Mouse (Mus musculus) monocyte, adult 2 months (primary cell): Measurements from ENCODE around the gene Tcte1.

ENCODE experiments used
- DNase-seq, 2 experiments: peaks; one replicate each; pipeline ENCODE4 v3.0.0; 2022; ENCODE audit warnings: low spot score in 2 of 2, low read depth in 1 of 2

Tcte1 gene

DNA sequence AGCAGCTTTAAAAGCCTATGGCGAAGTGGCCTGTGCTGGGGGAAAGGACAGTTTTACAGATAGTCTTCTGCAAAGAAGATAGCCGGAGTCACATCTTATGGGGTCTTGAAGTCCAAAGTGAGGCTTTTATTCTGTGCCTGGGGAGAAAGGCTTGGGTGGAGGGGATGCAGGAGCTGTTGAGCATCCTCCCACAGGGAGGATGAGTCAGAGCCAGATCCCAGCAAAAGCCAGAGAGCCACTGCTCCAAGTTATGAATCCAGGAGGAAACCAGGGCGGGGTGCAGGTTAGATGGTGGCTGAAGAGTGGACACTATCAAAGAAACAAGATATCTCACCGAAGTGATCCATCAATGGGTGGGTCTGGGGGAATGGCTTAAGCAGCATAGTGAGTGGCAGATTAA is 11.5 kb upstream of the Tcte1 start:
- DNase-seq = no peak

DNA sequence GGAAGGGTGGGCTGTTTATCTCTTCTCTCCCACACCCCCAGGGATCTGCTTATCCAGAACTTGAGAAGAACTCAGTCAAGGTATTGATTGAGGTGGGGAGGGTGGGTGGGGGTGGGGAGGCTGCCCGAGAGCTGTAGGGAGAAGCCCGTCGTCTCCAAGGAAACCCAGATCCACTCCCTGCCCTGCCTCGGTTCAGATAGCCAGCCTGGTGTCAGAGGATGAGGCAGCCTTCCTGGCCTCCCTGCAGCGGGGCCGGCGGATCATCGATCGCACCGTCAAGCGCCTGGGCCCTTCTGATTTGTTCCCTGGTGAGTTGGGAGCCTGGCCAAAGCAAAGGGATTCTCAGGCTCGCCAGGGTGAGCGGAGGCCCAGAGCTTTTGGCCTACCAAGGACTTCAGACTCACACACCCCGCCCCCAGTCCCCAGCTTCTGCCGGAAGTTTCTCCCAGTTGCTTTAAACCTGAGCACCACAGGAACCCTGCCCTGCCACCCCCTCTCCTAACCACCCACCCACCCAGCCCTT is 8.0 kb upstream of the Tcte1 start:
- DNase-seq = no peak

DNA sequence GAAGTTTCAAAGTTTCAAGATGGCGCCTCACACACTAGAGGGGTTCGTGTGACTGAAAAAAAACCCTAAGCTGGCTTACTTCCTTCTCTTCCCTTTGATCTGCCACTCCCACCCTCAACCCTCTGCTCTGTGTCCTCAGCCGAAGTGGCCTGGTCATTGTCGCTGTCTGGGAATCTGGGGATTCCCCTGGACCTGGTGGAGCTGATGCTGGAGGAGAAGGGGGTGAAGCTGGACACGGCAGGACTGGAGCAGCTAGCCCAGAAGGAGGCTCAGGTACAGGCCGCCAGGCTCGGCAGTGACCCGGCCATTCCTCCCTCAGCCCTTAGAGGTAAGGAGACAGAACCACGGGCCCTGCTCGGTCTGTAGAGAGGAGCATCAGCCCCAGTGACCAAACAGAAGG is 7.4 kb upstream of the Tcte1 start:
- no peak for DNase-seq

DNA sequence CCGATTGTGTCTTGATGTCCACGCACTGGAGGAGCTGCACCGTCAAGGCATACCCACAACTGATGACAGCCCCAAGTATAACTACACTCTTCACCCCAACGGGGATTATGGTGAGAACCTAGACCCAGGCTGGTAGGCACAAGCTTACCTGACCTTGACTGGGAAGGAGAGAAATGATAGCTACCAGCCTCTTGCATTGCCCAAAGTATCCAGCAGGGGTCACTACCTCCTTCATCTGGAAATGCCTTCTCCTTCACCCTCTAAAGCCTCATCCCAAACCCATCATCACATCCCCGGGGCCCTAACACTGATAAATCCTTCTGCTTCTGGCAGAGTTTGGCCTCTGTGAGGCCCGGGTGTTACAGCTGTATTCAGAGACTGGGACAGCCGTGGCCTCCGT is 6.7 kb upstream of the Tcte1 start:
- peak; percentile 19 to 47 for DNase-seq

DNA sequence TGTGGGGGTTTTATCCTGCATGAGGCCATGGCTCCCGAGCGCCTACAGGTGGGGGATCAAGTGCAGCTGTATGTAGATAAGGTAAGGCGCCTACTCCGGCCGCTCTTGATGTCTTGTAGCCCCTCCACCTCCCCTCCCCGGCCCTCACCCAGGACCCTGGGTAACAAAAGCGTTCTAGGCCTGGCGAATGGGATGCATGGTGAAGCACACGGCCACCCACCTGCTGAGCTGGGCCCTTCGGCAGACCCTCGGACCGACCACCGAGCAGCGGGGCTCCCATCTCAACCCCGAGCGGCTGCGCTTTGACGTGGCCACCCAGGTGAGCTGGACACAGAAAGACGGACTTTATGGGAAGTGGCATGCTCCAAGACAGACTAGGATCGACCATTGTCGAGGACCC is 6.1 kb upstream of the Tcte1 start:
- DNase-seq = no peak

DNA sequence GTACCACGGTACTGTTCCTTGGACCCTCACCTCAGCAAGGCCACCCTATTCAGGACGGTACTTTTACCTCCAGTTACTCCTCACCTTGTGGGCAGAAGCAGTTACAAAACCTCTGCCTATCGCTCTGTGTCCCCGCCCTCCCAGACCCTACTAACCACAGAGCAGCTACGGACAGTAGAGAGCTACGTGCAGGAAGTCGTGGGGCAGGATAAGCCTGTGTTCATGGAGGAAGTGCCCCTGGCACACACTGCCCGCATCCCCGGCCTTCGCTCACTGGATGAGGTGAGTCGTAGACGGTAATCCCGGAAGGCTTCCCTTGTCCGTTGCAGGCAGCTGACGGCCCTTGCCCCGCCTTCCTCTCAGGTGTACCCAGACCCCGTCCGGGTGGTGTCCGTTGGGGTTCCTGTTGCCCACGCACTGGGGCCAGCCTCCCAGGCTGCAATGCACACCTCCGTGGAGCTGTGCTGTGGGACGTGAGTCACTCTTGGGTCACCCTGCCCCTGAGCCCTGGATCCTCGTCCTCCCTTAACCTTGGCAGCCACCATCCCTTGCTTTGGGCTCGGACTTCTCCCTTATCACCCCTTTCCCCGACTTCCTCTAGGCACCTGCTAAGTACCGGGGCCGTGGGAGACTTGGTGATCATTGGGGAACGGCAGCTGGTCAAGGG is 5.6 kb upstream of the Tcte1 start:
- no peak for DNase-seq

DNA sequence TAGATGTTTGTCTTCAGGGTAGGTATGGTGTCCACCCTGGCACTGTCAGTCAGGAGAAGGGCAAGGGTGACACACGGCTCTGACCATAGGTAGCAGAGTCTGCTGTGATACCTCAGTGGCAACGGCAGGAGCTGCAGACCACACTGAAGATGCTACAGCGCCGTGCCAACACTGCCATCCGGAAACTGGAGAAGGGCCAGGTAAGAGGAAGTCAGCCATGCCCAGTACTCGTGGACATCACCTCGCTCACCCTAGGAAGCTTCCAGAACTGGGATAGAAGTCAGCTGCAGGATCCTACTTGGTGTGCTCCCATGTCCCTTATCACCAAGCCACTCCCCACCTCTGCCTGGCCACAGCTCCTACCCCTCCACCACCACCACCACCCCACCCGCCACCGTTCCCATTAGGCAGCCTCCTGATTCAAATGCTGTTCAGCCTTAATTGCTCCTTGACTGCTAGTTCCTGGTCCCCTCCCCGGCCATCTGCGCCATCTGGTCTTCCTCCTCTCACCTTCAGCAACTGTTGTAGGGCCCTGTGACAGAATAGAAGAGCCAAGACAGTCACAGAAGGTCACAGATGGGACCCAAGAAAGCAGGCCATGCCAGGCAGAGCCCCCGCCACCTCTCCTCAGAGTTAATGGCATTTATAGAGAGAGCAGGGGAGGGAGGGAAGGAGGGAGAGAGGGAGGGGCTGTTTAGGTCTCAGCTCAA is 4.3 kb upstream of the Tcte1 start:
- no peak for DNase-seq

DNA sequence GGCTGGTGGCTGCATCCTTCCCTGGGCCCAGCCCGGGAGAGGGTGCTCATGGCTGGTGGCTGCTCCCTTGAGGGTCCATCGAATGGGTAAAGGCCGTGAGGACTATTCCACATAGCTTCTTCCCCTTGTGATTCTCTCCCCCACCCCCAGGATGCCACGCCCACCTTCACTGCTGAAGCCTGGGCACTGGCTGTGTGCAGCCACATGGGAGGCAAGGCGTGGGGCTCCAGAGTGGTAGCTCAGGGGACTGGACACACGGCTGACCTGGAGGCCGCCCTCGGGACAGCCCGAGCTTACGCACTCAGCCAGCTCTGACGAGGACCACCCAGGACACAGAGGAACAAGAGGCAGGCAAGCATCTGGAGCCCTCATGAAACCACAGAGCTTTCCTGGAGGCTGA is 3.1 kb upstream of the Tcte1 start:
- no peak for DNase-seq

DNA sequence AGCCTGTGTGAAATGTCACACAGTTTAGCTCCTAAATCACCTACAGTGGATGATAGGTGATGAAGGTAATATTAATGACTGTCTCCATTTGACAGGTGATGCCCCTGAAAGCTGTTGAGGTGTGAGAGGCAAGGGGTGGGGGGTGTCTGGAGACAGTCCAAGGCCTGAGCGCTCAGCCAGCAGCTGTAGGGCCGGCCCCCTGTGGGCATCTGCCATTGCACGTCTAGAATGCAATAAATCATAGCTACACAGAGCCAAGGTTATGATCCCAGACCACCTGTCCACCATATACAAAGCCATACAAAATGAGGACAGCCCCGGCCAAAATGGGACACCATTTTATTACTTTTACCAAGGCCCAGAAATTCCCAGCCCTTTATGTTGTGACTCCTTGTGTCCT is 1.7 kb downstream of the Tcte1 start:
- DNase-seq = no peak

DNA sequence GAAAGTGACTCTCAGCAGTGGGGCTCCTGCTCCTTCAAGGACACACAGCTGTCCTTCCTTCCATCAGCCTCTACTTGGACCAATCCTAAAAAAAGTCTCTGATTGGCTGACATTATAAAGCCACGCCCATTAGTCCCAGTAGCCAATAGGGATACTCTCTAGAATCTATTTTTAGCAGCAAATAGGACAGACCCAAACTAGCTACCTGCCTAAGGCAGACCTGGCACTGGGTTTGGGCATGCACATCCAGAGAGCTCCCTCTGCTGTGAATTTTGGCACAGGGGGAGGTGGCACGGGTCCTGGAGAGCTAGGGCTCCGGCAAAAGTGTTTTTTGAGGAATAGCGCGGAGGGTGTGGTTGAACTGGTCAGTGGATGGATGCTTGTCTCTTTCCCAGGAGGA is 3.3 kb downstream of the Tcte1 start:
- DNase-seq = no peak

DNA sequence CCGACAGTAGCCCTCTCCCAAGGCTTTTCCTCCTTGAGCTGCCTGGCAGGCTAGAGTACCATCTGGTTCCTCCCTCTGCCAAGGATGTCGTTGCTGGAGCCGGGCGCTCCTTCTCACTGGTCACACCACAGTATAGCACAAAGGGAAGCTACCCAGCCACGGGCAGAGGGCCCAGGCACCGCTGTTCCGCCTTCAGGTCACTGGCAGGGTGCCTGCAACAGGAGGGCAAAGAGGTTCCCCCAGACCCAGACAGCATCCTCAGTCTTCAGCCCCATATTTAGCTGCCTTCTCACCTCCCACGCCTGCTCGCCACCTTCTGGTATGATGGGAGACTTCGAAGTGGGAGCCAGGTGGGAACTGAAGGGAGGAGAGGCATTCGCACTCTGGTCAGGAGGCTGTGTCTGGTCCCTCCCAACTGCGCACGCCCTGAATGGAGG is 7.1 kb downstream of the Tcte1 start:
- no peak for DNase-seq

DNA sequence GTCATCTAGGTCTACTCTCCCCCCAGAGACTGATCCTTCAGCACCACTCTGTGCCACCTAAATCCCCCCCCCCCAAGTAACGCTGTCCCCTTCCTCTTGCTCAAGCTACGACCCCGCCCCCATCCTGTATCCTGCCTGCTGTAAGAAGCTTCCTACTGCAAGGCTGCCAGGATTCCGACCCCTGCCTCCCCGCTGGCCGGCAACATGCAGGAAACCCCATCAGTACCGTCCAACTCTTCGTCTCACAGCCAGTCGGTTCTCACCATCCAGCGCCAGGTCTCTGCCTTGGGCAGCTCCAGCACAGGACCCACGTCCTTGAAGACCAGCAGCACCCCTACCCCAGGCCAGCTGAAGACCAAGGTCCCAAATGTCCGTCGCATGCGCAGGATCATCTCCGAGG is 9.7 kb downstream of the Tcte1 start:
- no peak for DNase-seq

DNA sequence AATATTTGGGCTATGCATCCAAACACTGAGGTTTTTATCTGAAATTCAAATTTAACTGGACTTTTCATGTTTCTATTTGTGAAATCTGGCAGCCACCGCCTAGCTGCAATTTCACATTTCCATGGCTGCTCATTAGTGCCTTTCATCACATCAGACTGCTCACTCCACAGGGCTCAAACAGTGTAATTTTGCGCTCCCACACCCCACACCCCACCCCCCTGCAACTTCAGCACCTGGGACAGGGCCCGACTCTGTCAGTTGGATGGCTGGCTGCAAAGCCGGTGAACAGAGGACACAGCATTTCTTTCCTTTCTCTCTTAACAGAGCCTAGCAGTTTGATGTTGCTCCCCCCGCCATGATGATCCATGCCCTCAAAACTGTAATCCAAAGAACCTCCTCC is 13.0 kb downstream of the Tcte1 start:
- no peak for DNase-seq

DNA sequence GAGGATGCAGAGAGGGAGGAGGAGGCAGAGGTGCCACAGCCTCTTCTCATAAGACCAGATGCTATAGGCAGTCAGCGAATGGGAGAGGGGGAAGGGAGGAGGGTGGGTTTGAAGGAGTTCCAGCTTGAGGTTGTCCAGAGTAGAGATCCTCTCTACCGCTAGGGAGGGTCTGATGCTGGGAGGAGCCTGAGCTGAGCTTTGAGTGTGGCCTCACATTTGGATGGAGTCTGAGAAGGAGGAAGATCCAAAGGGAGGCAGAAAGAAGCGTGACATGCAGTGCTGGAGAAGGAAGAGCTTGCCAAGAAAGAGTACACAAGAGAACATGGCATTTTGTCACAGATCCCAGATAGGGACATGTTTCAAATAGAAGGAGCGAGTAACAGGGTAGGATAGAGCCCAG is 15.2 kb downstream of the Tcte1 start:
- no peak for DNase-seq

DNA sequence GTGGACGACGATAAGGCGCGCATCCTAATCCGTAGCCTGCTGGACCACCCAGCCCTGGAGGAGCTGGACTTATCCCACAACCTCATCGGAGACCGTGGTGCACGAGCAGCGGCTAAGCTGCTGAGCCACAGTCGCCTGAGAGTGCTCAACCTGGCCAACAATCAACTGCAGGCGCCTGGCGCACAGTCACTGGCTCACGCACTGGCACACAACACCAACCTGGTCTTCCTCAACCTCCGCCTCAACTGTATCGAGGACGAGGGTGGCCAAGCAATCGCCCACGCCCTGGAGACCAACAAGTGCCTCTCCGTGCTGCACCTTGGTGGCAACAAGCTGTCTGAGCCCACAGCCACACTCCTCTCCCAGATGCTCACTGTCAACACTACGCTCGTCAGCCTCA is 16.4 kb downstream of the Tcte1 start:
- no peak for DNase-seq

DNA sequence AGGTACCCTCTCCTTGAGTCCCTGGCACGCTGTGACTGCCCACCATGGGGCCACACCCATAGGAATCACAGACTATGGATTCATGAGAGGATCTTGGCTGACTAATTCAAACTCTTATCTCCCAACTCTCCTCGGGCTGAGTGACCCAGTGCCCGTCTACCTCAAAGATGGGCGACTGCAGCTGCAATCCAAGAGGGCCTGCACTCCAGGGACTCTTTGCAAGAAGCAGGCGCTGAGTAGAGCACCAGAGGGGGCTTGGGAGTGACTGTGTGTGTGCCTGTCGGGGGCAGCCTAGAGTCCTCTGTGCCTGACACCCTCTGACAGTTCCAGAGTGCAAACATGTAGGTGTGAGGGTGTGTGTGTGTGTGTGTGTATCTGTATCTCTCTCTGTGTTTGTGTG is 18.9 kb downstream of the Tcte1 start:
- DNase-seq = no peak

DNA sequence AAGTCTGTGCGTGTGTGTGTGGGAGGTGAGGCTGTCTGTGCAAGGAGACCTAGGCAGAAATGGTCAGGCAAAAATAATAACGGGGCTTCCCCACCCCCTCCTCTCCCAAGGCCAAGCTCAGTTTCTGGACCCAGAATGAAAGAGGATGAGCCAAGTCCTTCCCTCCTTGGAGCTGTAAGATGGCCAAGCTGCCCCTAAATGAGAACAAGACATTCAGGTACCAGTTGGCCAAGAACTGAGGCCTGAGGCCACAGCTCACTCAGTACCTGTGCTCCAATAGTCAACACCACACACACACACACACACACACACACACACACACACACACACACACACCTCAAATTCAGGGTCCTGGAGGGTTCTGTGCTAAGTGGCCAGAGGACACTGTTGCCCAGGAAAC is 19.5 kb downstream of the Tcte1 start:
- no peak for DNase-seq

DNA sequence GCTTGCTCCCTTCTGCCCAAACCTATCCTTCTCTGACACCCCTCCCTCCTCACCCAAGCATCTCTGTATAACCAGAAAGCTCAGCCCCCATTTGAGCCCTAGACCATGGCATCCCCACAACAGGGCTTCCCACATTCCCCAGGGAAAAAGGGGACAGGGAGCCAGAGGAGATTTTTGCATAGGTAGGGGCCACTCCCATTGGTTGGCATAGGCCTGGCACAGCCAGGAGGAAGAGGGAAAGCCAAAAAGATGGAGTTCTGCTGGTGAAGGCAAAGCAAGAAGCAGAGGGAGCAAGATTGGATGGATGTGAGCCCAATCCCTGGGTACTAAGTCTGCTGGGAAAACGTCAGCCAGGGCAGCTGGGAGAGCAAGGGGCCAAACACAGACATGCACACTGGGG is 19.9 kb downstream of the Tcte1 start:
- no peak for DNase-seq

DNA sequence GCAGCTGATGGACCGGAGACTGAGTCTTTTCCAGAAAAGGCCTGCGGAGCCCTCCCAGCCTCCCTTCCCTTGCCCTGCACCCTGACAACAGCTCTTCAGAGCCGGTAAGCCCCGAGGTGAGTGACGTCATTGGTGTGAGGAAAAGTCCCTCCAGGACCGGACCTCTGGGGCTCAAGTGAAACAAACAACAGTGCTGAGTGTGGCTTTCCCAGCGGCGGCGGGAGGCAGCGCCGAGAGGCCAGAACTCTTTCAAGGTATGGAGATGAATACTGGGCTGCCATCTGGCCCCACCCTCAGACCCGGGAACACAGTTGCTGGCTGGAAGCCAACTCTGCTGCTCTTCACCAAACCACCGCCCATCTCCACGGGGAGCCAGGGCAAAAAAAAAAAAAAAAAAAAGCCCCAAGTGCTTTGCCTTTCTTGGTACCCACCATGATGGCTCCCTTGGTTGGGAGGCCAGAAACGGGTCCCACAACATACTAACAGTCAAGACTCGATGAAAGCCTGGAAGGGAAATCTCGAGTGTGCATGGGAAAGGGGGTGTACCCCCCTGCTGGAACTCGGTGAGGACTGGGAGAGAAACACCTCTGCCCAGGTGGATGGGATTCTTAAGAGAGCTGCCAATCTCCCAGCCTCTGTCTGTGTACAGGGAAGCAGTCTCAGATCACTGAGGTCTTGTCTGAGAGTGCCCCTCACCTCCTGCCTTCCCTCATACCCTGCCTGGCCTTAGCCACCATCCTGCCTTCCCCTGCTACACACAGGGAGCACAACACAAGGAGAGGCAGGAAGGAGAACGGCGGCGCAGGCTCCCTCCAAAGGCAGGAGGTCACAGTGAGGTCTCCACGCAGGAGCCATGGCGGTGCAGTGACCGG is 21.0 kb downstream of the Tcte1 start:
- DNase-seq = no peak

DNA sequence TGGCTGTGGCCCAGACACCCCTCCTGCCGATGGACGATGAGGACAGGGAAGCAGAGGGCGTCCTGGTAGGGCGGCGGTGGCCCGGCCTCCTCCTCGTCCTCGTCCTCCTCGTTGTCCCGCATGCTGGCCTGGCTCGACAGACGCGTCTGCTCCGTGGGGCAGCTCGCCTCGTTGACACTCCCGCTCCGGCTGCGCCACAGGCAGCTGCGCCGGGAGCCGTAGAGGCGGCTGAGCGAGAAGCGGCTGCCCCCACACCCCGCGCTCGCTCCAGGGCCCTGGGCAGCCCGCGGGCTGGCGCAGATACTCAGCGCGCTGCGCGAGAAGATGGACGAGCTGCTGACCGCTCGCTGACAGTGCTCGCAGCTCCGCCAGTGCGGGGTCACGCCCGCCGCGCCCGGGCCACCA is 21.6 kb downstream of the Tcte1 start:
- no peak for DNase-seq

DNA sequence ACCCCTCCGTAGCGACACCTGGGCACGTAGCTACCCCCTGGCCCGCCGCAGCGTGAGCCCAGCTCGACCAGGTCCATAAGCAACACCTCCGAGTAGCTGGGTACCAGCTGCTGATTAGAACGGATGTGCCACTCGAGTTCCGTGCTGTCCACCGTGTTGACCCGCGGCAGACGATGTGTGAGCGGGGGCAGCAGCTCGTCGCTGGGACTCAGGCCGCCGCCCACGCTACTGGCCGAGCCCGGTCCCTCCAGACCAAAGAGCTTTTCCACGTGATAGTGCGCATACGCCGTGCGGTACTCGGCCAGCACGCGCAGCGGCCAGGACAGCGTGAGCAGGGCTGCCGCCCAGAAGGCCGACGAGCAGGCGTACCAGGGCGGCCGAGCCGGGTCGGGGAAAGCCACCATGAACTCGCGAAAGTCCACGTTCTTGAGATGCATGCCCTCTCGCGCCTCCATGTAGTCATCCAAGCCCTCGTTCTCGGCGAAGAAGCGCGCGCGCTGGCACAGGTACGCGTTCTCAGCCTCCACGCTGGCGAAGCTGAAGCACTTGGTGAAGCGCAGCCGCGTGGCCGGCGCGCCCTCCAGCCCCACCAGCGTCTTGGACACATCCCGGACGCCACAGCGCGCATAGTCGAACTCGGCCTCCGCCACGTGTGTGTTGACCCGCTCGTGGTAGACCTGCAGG is 22.2 kb downstream of the Tcte1 start:
- no peak for DNase-seq
